Mouse (Mus musculus): ENCODE results near the gene Wdr59.

GRCm38 (mm10) chr8:111469013-111469412 is 52.9 kb downstream of the Wdr59 start:
- TF ChIP-seq CTCF (IDR thresholded peaks at IDR 0.05; ENCODE audit: low read depth, low read length) (no peak), POLR2AphosphoS5 (IDR thresholded peaks at IDR 0.05; ENCODE audit: insufficient replicate concordance, low read depth, low read length) (no peak), GATA1 (IDR thresholded peaks at IDR 0.05; ENCODE audit: borderline replicate concordance, low read length) (no peak), TAL1 (conservative IDR thresholded peaks at IDR 0.05; ENCODE audit: low read depth, low read length) (no peak), GATA2 (IDR thresholded peaks at IDR 0.05; ENCODE audit: borderline replicate concordance, low read depth, low read length) (no peak)

Data from G1E (cell line).